Mouse (Mus musculus) v-Abl transformed pro-B cells (cell line): ENCODE data around the gene Dennd2a.
"Not testable (repeated sequence)": the region's sequence is repeated elsewhere in the genome, so short reads cannot be mapped to it uniquely, and the experiment has no call there.

Experiments
- in situ Hi-C, 2 experiments: fragments of 400-800 bp; cut with MboI; formaldehyde crosslinking; loops; one replicate each; pipeline ENCODE4 v1.15.1; 2025; ENCODE audit not compliant: unreplicated experiment in 2 of 2

The Dennd2a gene

DNA sequence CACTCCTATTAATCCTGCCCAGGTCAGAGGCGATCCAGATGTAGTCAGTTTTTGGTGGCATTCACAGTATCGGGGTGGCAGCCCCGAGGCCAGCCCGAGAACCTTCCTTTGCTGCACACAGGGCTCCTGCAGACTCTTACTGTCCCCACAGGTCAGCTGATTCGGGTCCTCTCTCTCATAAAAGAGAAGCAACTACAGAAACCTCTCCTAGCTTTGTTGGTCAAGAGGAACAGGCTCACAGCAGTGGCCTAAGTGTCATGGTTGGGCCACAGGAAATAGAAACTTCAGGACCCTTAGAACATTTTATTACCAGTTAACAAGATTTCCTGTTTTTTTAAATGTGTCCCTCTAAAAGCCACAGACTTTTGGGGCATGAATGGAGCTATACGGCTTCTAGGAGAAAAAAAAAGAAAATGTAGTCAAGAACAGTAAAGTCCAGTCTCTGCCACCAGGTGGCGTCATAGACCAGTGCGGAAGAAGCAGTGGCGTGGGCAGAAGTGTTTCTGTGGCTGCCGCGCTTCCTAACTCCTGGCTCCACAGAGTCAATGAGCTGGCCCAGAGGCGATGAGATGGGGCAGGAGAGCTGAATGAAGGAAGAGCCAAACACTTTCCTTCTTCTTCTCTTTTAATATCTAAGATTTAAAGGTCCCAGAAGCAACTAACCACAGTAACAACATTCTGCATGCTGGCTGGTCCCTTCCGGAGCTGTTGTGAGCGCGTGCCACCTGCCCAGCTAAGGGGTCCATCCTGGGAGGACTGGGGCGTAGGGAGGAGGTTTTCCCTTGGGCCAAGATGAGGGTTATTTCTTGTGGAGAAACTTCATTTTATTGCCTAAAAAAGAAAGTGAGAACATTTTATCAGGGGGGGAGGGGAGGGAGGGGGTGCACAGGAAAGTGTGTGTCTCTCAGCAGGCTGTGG is 94.8 kb downstream of the Dennd2a start:
- in situ Hi-C loops = loop anchor here (5.0 to 25.0 kb wide), 4 partner anchors 319 to 1224 kb away; no protein-coding TSS in a partner anchor

DNA sequence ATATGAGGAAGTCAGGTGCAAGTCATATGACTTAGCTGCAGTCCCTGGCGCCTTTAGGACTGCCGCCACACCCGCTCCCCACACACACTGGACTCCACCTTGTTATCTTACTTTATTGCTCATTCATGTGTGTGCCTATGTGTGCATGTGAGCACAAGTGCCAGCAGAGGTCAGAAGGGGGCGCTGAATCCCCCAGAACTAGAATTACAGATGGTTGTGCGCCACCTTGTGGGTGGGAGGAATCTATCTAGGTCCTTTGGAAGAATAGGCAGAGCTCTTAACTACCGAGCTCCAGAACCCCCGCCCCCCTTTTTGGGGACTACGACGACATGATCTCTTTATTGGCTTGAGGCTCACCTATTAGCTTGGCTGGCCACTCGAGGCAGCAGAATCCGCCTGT is 97.6 kb downstream of the Dennd2a start:
- in situ Hi-C loops = loop anchor here (5.0 to 25.0 kb wide), 4 partner anchors 322 to 1227 kb away; no protein-coding TSS in a partner anchor

DNA sequence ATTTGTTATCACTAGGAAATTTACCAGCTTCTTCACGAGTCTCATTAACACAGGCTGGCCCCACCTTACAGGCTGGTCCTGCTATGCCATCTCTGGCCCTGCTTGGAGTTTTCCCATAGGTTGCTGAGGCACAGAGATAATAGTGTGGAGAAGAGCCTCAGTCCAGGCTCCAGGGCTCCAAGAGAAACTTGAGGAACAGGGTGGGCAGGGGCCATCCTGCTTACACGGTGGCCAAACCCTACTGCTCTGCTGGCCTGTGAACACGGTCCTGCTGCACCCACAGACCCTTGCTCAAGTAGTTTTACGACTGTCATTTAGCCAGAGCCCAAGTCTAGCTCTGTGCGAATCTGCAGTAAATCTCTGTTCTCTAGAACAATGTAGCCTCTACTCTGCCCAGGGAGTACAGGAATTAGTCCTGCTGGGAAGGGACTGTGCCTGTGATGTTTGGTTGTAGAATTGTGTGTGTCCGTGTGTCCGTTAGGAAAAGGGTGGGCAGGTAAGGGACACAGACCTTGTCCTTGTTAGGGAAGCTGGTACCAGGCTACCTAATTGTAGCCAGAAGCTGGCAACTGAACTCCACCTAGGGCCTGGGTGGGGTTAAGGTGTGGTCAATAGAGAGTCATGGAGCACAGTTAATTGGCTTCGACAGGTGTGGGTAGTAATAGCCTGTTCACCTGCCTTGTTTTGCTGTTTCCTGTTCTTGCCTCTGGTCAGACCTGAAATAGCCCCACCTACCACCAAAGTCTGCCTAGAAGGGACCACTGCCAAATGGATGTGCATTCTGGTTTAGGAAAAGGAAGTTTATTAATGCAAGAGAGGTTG is 102.1 kb downstream of the Dennd2a start:
- in situ Hi-C loops = loop anchor here (10.0 to 25.0 kb wide), 2 partner anchors 111 to 1232 kb away; no protein-coding TSS in a partner anchor

DNA sequence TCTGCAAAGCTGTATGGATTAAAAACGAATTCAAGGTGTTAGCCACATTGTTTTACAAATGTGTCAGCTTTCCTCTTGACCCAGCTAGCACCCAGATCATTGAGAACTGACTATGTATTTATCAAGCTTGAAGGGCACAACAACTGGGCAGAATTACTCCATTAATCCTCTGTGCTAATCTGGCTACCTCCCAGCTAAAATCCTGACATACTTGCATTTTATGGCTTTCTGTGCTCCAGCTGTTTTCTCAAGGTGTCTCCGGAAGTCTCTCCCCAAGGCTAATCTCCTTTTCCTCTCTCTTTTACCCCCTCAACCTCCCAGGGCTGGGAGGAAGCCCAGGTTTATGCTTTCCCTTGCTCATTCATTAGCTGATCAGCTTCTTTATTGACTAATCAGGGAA is 103.1 kb downstream of the Dennd2a start:
- in situ Hi-C loops = loop anchor here (5.0 to 25.0 kb wide), 3 partner anchors 107 to 1233 kb away; no protein-coding TSS in a partner anchor

DNA sequence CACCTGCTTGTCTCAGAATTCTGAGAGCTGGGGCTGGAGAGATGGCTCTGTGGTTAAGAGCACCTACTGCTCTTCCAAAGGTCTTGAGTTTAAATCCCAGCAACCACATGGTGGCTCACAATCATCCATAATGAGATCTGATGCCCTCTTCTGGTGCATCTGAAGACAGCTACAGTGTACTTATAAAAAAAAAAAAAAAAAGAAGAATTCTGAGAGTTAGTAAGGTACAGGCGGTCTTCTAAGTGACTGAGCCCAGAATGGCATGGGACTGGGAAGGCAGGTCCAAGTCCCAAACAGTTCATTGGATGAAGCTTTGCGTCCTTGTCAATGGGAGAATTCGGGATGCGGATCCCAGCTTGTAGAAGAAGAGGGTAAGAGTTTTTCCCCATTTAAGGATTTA is 104.1 kb downstream of the Dennd2a start:
- in situ Hi-C loops = loop anchor here (5.0 to 25.0 kb wide), 3 partner anchors 106 to 1234 kb away; no protein-coding TSS in a partner anchor

DNA sequence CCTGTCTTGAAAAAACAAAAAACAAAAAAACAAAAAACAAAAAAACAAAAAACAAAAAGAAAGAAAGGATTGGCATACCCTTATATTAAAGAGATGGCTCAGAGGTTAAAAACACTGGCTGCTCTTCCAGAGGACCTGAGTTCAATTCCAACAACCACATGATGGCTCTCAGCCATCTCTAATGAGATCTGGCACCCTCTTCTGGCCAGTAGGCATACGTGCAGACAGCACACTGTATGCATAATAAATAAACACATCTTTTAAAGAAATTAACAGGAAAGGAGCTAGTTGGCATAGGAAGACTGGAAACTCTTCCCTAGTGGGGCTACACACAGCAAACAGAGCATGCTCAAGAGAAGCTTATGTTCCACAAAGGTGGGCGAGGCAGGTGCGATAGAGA is 106.6 kb downstream of the Dennd2a start:
- in situ Hi-C loops = loop anchor here (5.0 to 25.0 kb wide), 3 partner anchors 104 to 1236 kb away; no protein-coding TSS in a partner anchor

DNA sequence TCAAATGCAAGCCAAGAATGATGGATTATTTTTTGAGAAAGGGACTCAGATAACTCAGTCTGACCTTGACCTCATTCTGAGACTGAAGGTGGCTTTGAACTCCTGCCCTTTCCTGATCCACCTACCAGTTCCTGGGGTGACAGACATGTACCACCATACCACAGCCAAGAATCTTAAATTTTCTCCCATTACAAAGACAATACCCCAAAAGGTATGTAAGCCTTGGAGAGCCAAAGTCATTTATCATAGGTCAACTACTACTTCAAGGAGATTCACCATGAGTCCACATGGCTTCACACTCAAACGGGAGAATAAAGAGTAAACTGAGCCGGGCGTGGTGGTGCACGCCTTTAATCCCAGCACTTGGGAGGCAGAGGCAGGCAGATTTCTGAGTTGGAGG is 107.1 kb downstream of the Dennd2a start:
- in situ Hi-C loops = loop anchor here (5.0 to 25.0 kb wide), 3 partner anchors 103 to 1237 kb away; no protein-coding TSS in a partner anchor

DNA sequence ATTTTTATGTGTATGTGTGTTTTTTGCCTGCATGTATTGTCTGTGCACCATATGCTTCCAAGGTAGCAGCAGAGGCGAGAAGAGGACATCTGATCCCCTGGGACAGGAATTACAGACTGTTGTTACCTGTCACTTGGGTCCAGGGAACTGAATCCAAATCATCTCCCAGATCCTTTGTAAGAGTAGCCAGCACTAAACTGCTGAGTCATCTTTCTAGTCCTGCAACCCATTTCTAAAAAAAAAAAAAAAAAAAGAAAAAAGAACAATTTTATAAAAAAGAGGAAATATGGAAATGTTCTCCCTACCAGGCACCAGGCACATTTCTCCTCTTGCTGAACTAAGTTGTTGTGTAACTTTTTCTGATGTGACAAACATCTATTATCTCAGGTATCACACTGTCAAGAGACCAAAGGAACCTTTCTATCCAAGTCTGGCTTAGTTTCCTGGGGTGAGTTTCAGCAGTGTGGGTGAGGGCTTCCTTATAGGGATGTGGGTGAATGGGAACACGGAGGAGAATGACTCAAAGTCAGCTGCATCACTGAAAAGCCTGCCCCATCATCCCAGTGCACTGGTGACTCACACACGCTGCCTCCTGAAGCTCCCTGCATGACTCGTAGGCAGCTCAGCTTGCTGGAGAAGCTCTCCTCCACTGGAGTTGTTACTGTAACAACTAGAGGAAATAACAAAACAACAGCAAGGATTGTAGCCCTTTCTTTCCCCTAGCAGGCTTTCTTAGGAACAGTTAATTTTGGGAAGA is 110.1 kb downstream of the Dennd2a start:
- in situ Hi-C loops = loop anchor here in 1 of 2 experiments (10.0 kb wide), 1 partner anchor 253 kb away; no protein-coding TSS in a partner anchor

DNA sequence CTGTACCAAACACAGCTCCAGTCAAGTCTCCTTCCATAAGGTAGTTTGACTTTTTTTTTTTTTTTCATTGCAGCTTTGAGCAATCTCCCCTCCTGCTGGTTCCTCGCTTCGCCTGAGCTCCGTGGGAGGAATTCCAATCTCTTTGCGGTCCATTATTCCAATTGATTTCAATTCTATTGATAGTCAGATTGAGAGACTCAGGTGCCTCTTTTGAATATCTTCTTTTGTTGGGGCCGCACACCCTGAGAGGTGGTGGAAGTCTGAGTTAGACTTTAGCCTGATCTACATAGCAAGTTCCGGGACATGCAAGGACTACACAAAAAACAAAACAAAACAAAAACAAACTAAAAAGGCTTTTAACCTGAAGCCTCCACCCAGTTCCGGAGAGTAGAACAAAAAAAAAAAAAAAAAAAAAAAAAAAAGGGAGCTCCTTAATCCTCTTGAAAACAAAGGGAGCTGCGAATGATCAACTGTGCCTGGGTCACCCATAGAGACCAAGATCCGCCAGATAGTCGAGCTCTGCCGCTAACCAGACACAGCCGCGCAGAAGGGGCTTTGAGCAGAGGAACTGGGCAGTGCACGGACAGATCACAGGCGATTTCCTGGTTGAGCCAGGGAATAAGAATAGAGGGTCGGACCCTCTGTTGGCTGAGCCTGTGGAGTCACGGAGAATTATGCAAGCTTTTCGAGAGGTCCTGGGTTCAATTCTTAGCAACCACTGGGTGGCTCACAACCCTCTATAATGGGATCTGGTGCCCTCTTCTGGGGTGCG is 111.7 kb downstream of the Dennd2a start:
- in situ Hi-C loops = loop anchor here in 1 of 2 experiments (10.0 kb wide), 1 partner anchor 251 kb away; no protein-coding TSS in a partner anchor

DNA sequence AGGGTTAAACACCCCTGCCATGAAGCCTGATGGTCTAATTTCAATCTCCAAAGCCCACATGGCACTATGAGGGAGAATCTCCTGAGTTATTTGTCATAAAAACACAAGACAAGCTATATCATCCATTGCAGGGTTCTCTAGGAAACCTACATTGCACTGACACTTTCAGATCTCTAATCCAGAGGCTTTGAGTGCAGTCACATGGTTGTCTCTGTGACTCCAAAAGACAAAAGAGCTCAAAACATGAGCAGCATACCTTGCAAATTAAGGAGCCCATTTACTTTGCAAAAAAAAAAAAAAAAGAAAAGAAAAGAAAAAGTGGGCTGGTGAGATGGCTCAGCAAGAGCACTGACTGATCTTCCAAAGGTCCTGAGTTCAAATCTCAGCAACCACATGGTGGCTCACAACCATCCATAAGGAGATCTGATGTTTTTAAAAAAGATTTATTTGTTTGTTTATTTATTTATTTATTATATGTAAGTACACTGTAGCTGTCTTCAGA is 114.8 kb downstream of the Dennd2a start:
- in situ Hi-C loops = loop anchor here in 1 of 2 experiments (10.0 kb wide), 1 partner anchor 248 kb away; no protein-coding TSS in a partner anchor

DNA sequence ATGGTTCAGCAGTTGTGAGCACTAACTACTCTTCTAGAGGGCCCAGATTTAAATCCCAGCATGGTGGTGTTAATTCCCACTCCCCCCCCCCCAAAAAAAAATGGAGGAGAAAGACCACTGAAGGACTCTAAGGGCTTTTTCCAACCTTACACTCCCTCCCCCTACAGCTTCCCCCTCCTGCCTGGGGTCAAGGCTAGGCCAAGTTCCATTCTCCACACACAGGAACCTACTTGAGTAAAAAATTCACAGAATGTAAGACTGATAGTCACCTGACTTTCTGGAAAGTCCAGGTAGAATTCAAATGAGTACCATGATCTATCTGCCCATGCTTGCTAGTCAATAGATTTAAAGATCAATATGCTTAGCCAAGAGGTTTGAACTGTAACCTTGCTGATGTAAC is 117.5 kb downstream of the Dennd2a start:
- in situ Hi-C loops = loop anchor here in 1 of 2 experiments (10.0 kb wide), 1 partner anchor 245 kb away; no protein-coding TSS in a partner anchor

DNA sequence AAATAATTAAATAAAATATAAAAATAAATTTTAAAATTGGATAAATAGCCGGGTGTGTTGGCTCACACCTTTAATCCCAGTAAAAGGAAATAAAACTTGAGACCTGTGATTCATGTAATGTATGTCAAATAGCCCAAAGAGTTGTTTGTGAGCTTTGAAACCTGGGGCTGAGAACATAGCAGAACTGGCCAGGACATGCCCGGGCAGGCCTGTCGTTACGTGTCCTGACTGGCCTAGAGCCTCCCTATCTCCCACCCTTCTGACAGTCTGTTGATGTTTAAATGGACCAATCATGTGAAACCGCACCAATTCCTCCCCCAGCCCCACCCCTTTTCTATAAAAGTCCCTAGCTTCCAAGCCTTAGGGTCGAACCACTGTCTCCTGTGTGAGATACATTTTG is 120.1 kb downstream of the Dennd2a start:
- in situ Hi-C loops = not testable (repeated sequence)

DNA sequence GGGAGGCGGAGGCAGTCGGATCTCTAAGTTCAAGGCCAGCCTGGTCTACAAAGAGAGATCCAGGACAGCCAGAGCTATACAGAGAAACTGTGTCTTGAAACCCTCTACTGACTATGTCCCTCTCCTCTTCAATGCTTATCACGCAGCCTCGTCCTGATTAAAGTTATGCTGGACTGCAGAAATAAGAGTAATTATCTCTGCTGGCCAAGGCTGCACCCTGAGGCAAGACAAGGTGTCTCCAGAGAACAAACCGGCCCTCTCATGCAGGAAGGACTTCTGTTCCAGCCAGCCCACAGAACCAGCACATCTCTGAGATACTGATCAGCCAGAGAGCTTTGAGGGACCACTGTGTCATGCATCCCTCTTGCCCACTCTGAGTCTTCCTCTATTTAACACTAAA is 121.8 kb downstream of the Dennd2a start:
- in situ Hi-C loops = no loop called here

DNA sequence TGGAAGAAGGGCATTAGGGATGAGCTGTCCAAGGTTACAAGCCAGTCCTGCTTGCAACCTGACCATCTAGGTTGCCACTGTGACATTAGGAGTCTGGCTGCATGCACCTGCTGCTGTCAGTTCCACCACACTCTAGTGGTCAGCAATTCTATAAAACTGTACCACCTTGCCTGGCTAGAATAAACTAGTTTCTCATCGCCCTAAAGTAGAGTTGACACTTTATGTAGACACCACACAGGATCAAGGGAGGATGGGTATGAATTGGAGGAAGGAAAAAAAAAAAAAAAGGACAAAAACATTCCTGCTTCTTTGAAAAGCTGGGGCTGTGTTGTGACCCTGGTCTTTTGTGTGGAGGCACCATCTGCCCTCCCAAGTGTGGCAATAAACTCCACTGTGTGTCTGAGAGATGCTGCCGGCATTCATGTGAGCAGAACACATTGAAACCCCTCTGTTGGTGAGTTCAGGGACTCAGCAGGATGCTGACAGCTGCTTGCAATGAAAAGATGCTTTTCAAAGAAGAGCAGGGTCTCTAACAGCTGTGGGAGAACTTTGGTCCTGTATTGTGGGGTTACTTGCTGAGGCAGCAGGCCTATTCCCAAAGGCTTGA is 122.7 kb downstream of the Dennd2a start:
- in situ Hi-C loops = no loop called here

DNA sequence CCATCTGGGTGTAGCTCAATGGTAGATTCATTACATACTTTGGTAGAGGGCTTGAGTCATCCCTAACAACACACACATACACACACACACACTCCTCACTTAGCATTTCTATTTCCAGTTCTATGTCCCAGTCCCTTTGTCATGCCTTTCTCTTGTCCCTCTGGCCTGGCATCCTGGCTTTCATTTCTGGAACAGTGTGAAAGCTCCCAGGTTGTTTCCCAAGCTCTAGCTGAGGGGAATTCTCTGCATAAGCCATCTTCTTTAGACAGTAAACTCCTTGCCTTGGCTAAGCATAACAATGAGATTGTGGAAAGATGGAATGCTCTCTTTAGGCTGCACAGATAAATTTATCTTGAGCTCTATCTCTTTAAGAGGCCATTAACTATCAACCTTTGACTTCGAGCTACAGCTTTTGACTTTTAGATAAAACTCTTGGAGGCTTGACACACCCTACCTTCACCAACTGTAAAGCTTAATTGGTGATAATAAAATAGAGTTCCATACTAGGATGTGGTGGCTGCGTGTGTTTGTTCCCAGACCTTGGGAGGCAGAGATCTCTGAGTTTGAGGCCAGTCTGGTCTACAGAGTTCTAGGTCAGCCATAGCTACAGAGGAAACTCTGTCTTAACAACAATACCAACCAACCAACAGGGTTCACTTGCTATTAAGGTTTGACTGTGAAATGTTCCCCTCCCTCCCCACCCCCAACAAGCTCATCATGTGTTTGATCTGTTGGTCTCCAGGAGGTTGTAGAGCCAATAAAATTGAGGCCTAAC is 123.4 kb downstream of the Dennd2a start:
- in situ Hi-C loops = no loop called here

DNA sequence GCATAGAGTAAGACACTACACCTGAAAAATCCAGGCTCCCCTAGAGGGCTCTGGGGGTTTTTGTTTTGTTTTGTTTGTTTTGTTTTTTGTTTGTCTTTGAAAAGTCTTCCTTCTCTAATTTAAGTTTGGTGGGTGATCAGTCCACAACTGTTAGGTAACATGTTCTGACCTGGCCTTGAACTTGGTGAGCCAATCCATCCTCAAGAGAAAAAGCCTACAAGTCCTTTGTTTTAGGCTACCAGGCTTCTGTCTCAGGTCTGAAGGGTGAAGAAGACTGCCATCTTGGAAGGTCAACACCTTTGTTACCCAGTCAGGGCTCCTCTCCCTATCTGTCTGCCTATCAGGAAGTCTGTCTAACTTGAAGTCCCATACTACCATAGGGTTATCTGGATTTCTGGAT is 124.0 kb downstream of the Dennd2a start:
- in situ Hi-C loops = no loop called here

DNA sequence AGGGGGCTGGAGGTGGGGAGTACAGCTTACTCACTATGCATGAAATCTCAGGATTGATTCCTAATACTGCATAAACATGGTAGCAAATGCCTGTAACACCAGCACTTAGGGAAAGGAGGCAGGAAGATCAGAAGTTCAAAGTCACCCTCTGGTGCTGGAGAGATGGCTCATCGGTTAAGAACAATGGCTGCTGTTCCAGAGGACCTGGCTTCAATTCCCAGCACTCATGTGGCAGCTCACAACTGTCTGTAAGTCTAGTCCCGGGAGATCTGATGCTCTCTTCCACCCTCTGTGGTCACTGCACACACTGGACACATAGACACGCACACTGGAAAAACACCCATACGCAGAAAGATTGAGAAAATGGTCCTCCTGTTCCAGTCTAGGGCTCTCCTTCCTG is 124.5 kb downstream of the Dennd2a start:
- in situ Hi-C loops = no loop called here

DNA sequence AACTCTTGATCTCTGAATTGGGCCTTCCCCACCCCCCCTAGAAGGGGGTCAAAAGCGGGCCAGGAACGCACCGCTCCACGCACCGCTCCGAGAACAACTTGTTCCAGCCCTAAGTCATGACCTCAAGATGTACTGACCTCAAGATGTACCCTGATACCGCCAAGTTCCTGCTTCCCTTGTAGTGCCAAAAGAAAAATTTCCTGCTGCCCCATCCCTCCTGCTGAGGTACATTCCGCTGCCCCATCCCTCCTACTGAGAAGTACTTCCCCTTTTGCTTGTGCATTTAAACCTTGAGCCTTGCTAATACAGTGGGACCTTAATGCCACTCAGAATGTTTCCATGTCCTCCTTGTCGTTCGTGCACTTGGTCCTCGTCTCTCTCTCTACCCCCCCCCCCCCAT is 126.9 kb downstream of the Dennd2a start:
- in situ Hi-C loops = no loop called here
